Comparison of ENCODE assay signal across 23 mouse cellular contexts in the genomic region with DNA sequence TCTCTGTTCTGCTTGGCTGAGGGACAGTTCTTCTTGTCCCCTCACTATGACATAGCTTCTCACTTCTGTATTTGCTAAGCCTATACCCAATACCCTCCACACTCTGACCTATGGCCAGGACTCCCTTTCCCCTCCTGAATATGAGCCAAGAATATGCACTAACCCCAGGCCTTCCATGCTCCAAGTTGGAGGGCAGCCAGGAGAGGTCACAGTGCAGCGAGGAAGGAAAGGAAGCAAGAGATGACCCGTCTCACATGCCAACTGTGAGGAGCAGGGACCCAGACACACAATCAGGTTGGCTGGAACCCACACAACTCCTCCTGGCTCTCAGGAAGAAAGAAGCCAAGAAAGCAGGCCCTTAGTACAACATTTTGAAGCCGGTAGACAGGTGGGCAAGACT. TPM values are rescaled to one million over a fixed set of nuclear protein-coding genes. Genes with fewer than 3 reads are reported as not detected.
"Had no signal": no experiment of that assay in that cellular context is flagged by ENCODE, and none has a peak within 500 bp of the region (broad histone marks: within the 10 kb centered on the region; RNA-seq: fewer than 3 reads in every experiment).

No protein-coding gene starts in this region.

- H3K27ac ChIP-seq: intestine, embryonic 15.5 days; layer of hippocampus, adult 2 months; limb, embryonic 10.5 days; limb, embryonic 13.5 days; liver, embryonic 15.5 days; midbrain, embryonic 15.5 days; neural tube, embryonic 12.5 days; neural tube, embryonic 15.5 days; stomach, postnatal 0 days had no signal

- H3K27me3 ChIP-seq: intestine, embryonic 15.5 days; limb, embryonic 13.5 days; liver, embryonic 15.5 days; midbrain, embryonic 15.5 days; neural tube, embryonic 12.5 days; neural tube, embryonic 15.5 days had no signal

- H3K4me3 ChIP-seq: intestine, embryonic 15.5 days; layer of hippocampus, adult 2 months; limb, embryonic 10.5 days; limb, embryonic 13.5 days; liver, embryonic 15.5 days; midbrain, embryonic 15.5 days; neural tube, embryonic 12.5 days; neural tube, embryonic 15.5 days had no signal

- H3K36me3 ChIP-seq: intestine, embryonic 15.5 days; limb, embryonic 10.5 days; limb, embryonic 13.5 days; liver, embryonic 15.5 days; midbrain, embryonic 15.5 days; neural tube, embryonic 12.5 days; neural tube, embryonic 15.5 days had no signal

- H3K9ac ChIP-seq: intestine, embryonic 15.5 days; limb, embryonic 13.5 days; liver, embryonic 15.5 days; midbrain, embryonic 15.5 days; neural tube, embryonic 12.5 days; neural tube, embryonic 15.5 days had no signal

- ATAC-seq: intestine, embryonic 15.5 days; midbrain, embryonic 15.5 days had no signal

- H3K4me2 ChIP-seq: intestine, embryonic 15.5 days; limb, embryonic 13.5 days; liver, embryonic 15.5 days; midbrain, embryonic 11.5 days; midbrain, embryonic 15.5 days; neural tube, embryonic 12.5 days; neural tube, embryonic 15.5 days had no signal

- H3K9me3 ChIP-seq: intestine, embryonic 15.5 days; limb, embryonic 10.5 days; limb, embryonic 13.5 days; liver, embryonic 15.5 days; midbrain, embryonic 15.5 days; neural tube, embryonic 12.5 days; neural tube, embryonic 15.5 days had no signal

- DNase-seq: layer of hippocampus, adult 9-11 months; liver; lung, adult 2 months; lung, postnatal 14 days; lung, postnatal 4 days; right cerebral cortex, adult 18-20 months; right cerebral cortex, postnatal 14 days; right cerebral cortex, postnatal 4 days; thymus, adult 2 months; thymus, postnatal 14 days; thymus, postnatal 4 days had no signal

- H3K4me1 ChIP-seq: intestine, embryonic 15.5 days; limb, embryonic 10.5 days; limb, embryonic 13.5 days; liver, embryonic 15.5 days; midbrain, embryonic 15.5 days; neural tube, embryonic 12.5 days; neural tube, embryonic 15.5 days had no signal

RNA-seq across cellular contexts. Expression of gene Cfap99, which starts 20.6 kb away (rescaled TPM):
- polyA plus RNA-seq: intestine, embryonic 15.5 days; large intestine, adult 2 months; limb, embryonic 10.5 days; limb, embryonic 13.5 days; liver, embryonic 15.5 days; neural tube, embryonic 12.5 days; neural tube, embryonic 15.5 days; stomach, embryonic 14.5 days; thymus, adult 2 months had no signal
